Mouse (Mus musculus) CH12.LX (cell line): ENCODE results near the gene Sgcb.

ENCODE experiments used
- ETS1 ChIP-seq: conservative IDR thresholded peaks from 2 replicates; pipeline ENCODE4 v1.6.1; 2012; ENCODE audit warnings: low read depth, mild to moderate bottlenecking, inconsistent platforms, low read length, improper control_type of control experiment, moderate library complexity
- KAT2A ChIP-seq: IDR thresholded peaks from 2 replicates; pipeline ENCODE4 v1.6.1; 2012; ENCODE audit warnings: low read length, improper control_type of control experiment, inconsistent platforms; ENCODE audit not compliant: insufficient replicate concordance
- NRF1 ChIP-seq: IDR thresholded peaks from 2 replicates; pipeline ENCODE4 v1.6.1; 2014; ENCODE audit warnings: low read depth, mild to moderate bottlenecking, inconsistent platforms, low read length, improper control_type of control experiment, moderate library complexity
- POLR2A ChIP-seq: IDR thresholded peaks from 2 replicates; pipeline ENCODE4 v1.6.1; 2011; ENCODE audit warnings: low read depth, mild to moderate bottlenecking, improper control_type of control experiment, low read length
- RCOR1 ChIP-seq: conservative IDR thresholded peaks from 2 replicates; pipeline ENCODE4 v1.6.1; 2012; ENCODE audit warnings: low read depth, mild to moderate bottlenecking, inconsistent platforms, low read length, improper control_type of control experiment

DNA sequence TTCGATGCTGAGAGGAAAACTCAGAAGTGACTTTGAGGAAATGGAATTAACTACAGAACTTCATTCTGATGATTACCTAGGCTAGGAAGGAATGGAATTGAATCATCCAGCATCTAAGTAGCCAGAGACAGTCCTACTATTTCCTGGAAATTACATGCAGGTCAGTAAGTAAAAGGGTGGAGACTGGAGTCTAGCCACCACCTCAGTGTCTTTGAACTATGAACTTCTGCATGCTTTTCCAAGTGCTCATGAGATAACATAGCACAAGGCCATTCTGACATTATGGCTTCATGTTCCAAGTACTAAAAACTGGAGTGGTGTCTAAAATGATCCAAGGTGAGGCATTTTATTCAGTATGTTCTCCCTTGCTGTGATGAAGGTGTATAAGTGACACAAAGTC is 22.1 kb downstream of the Sgcb start:
- TF ChIP-seq POLR2A = no peak
- TF ChIP-seq RCOR1 = no peak
- no peak for TF ChIP-seq ETS1
- no peak for TF ChIP-seq KAT2A
- no peak for TF ChIP-seq NRF1
